Mouse (Mus musculus): ENCODE measurements around the gene Usp20. TPM values are rescaled to one million over a fixed set of nuclear protein-coding genes. Genes with fewer than 3 reads are reported as not detected.
A peak's percentile ranks its signal among the peaks of the same experiment; 100 is the strongest.

The Usp20 gene
- total and polyA plus RNA-seq, 2 experiments from 2014 or later = 31.9 to 37.9 TPM

- Histone ChIP-seq H3K36me3 (ENCODE audit: insufficient read depth) (peaks cover 64% of the 10 kb centered on the region), H3K27ac (ENCODE audit: low read depth, low read length) (no peak overlapping the region), H3K9ac (no peak overlapping the region), H3K27me3 (ENCODE audit: insufficient read depth, low read length) (no peaks in the 10 kb centered on the region), H3K9me3 (ENCODE audit: low read length) (no peaks in the 10 kb centered on the region), H3K4me1 (ENCODE audit: insufficient read depth) (no peaks in the 10 kb centered on the region), H3K4me2 (ENCODE audit: low read depth) (no peak overlapping the region), H3K4me3 (ENCODE audit: low read depth, low read length) (no peak overlapping the region)
- no peak for ATAC-seq
- peak; percentile 35; the same call in 1 of the 2 replicates for TF ChIP-seq CTCF (IDR thresholded peaks at IDR 0.05; ENCODE audit: low read depth)
- no peak for DNase-seq
- 99% methylated on average over 3 of the region's 3 CpGs for WGBS
Observed at GRCm38 (mm10) chr2:31056070-31056469, 74.0 kb downstream of the Usp20 start.

GRCm38 (mm10) chr2:31057549-31058177, 75.6 kb downstream of the Usp20 start:
- no peaks in the 10 kb centered on the region for H3K4me1 ChIP-seq (ENCODE audit: insufficient read depth)
- no peak overlapping the region for H3K27ac ChIP-seq (ENCODE audit: low read depth, low read length)
- no peak overlapping the region for H3K9ac ChIP-seq
- H3K27me3 ChIP-seq (ENCODE audit: insufficient read depth, low read length) = no peaks in the 10 kb centered on the region
- no peak overlapping the region for H3K4me3 ChIP-seq (ENCODE audit: low read depth, low read length)
- H3K36me3 ChIP-seq (ENCODE audit: insufficient read depth) = peaks cover 52% of the 10 kb centered on the region
- no peak for TF ChIP-seq CTCF (IDR thresholded peaks at IDR 0.05; ENCODE audit: low read depth)
- DNase-seq = no peak
- ATAC-seq = no peak
- 43% methylated on average over 6 of the region's 6 CpGs for WGBS
- H3K9me3 ChIP-seq (ENCODE audit: low read length) = no peaks in the 10 kb centered on the region
- no peak overlapping the region for H3K4me2 ChIP-seq (ENCODE audit: low read depth)

GRCm38 (mm10) chr2:31058443-31058842, 76.4 kb downstream of the Usp20 start:
- no peak for DNase-seq
- Histone ChIP-seq H3K4me2 (ENCODE audit: low read depth) (no peak overlapping the region), H3K9ac (no peak overlapping the region), H3K27me3 (ENCODE audit: insufficient read depth, low read length) (no peaks in the 10 kb centered on the region), H3K4me1 (ENCODE audit: insufficient read depth) (no peaks in the 10 kb centered on the region), H3K36me3 (ENCODE audit: insufficient read depth) (peaks cover 45% of the 10 kb centered on the region), H3K9me3 (ENCODE audit: low read length) (no peaks in the 10 kb centered on the region), H3K4me3 (ENCODE audit: low read depth, low read length) (no peak overlapping the region), H3K27ac (ENCODE audit: low read depth, low read length) (no peak overlapping the region; the same call in 1 of the 2 replicates)
- WGBS = 92% methylated on average over 4 of the region's 4 CpGs
- no peak for TF ChIP-seq CTCF (IDR thresholded peaks at IDR 0.05; ENCODE audit: low read depth)
- ATAC-seq = no peak

GRCm38 (mm10) chr2:31060271-31060670, 78.2 kb downstream of the Usp20 start:
- H3K4me3 ChIP-seq (ENCODE audit: low read depth, low read length) = no peak overlapping the region
- H3K9ac ChIP-seq = no peak overlapping the region
- DNase-seq (no peak), ATAC-seq (no peak)
- WGBS = 93% methylated on average over 1 of the region's 1 CpGs
- H3K9me3 ChIP-seq (ENCODE audit: low read length) = no peaks in the 10 kb centered on the region
- H3K4me1 ChIP-seq (ENCODE audit: insufficient read depth) = no peaks in the 10 kb centered on the region
- H3K36me3 ChIP-seq (ENCODE audit: insufficient read depth) = peaks cover 33% of the 10 kb centered on the region
- H3K4me2 ChIP-seq (ENCODE audit: low read depth) = no peak overlapping the region
- no peak for TF ChIP-seq CTCF (IDR thresholded peaks at IDR 0.05; ENCODE audit: low read depth)
- no peaks in the 10 kb centered on the region for H3K27me3 ChIP-seq (ENCODE audit: insufficient read depth, low read length)
- no peak overlapping the region for H3K27ac ChIP-seq (ENCODE audit: low read depth, low read length)

GRCm38 (mm10) chr2:31060787-31061730, 79.0 kb downstream of the Usp20 start:
- Histone ChIP-seq H3K27ac (ENCODE audit: low read depth, low read length) (no peak overlapping the region), H3K4me1 (ENCODE audit: insufficient read depth) (no peaks in the 10 kb centered on the region), H3K27me3 (ENCODE audit: insufficient read depth, low read length) (no peaks in the 10 kb centered on the region), H3K36me3 (ENCODE audit: insufficient read depth) (peaks cover 26% of the 10 kb centered on the region), H3K9me3 (ENCODE audit: low read length) (no peaks in the 10 kb centered on the region), H3K9ac (no peak overlapping the region), H3K4me2 (ENCODE audit: low read depth) (no peak overlapping the region), H3K4me3 (ENCODE audit: low read depth, low read length) (no peak overlapping the region)
- TF ChIP-seq CTCF (IDR thresholded peaks at IDR 0.05; ENCODE audit: low read depth) = no peak
- WGBS = 89% methylated on average over 28 of the region's 28 CpGs
- DNase-seq (no peak), ATAC-seq (no peak)

- H3K4me3 ChIP-seq (ENCODE audit: low read depth, low read length) = no peak overlapping the region
- H3K27ac ChIP-seq (ENCODE audit: low read depth, low read length) = no peak overlapping the region
- no peaks in the 10 kb centered on the region for H3K4me1 ChIP-seq (ENCODE audit: insufficient read depth)
- WGBS = 94% methylated on average over 10 of the region's 10 CpGs
- no peak for TF ChIP-seq CTCF (IDR thresholded peaks at IDR 0.05; ENCODE audit: low read depth)
- no peaks in the 10 kb centered on the region for H3K27me3 ChIP-seq (ENCODE audit: insufficient read depth, low read length)
- no peak overlapping the region for H3K9ac ChIP-seq
- ATAC-seq (no peak), DNase-seq (no peak)
- peaks cover 16% of the 10 kb centered on the region for H3K36me3 ChIP-seq (ENCODE audit: insufficient read depth)
- H3K9me3 ChIP-seq (ENCODE audit: low read length) = no peaks in the 10 kb centered on the region
- no peak overlapping the region for H3K4me2 ChIP-seq (ENCODE audit: low read depth)
Observed at GRCm38 (mm10) chr2:31061868-31062628, 80.0 kb downstream of the Usp20 start.
